Mouse (Mus musculus) hindbrain, embryonic 14.5 days (tissue): ENCODE data around the gene Pdzrn4. TPM values are rescaled to one million over a fixed set of nuclear protein-coding genes. Genes with fewer than 3 reads are reported as not detected.

Experiments
- ATAC-seq: fragments of 200-750 bp; cut with Nextera tagmentation; 2 replicates; pipeline ENCODE4 v1.8.0; 2017; ENCODE audit warnings: moderate number of reproducible peaks, mild to moderate bottlenecking, moderate TSS enrichment, moderate library complexity; ENCODE audit not compliant: low FRiP score
- DNase-seq: peaks from one replicate; pipeline ENCODE4 v3.0.0-alpha.2; 2015; ENCODE audit warnings: low spot score
- H3K27ac ChIP-seq: fragments of 300-500 bp; sonication (generic); 2 replicates; pipeline ENCODE4 v1.5.1; 2014; ENCODE audit warnings: mild to moderate bottlenecking, moderate library complexity
- H3K27me3 ChIP-seq: fragments of 300-500 bp; sonication (generic); 2 replicates; pipeline ENCODE4 v1.6.1; 2014; ENCODE audit warnings: mild to moderate bottlenecking, low read length, mixed read lengths; ENCODE audit not compliant: control insufficient read depth, insufficient read depth
- H3K36me3 ChIP-seq: fragments of 300-500 bp; sonication (generic); replicated peaks from 2 replicates; pipeline ENCODE4 v1.6.1; 2014; ENCODE audit not compliant: control insufficient read depth, insufficient read depth
- H3K4me1 ChIP-seq: fragments of 300-500 bp; sonication (generic); replicated peaks from 2 replicates; pipeline ENCODE4 v1.6.1; 2014; ENCODE audit warnings: antibody characterized with exemption, low read length, mixed read lengths; ENCODE audit not compliant: control insufficient read depth, insufficient read depth
- H3K4me2 ChIP-seq: fragments of 300-500 bp; sonication (generic); replicated peaks from 2 replicates; pipeline ENCODE4 v1.6.1; 2014; ENCODE audit warnings: mild to moderate bottlenecking, moderate library complexity
- H3K4me3 ChIP-seq: fragments of 300-500 bp; sonication (generic); replicated peaks from 2 replicates; pipeline ENCODE4 v1.5.1; 2014; ENCODE audit warnings: mild to moderate bottlenecking, low read length
- H3K9ac ChIP-seq: fragments of 300-500 bp; sonication (generic); 2 replicates; pipeline ENCODE4 v1.6.1; 2014
- H3K9me3 ChIP-seq: fragments of 300-500 bp; sonication (generic); 2 replicates; pipeline ENCODE4 v1.6.1; 2016; ENCODE audit warnings: low read length; ENCODE audit not compliant: control insufficient read depth
- WGBS: fragments of 180-500 bp; shearing (Covaris S2); extraction: QIAGEN DNeasy Blood & Tissue Kit; methylation state at CpG from one replicate; pipeline ENCODE4 v1.1.7; 2014; 5-methylcytosine and 5-hydroxymethylcytosine counted together
- polyA plus RNA-seq: library from polyadenylated mRNA; unstranded; fragments of >200 nt; fragmentation: Nextera tagmentation; extraction: Ambion mirVana; gene quantifications from 2 replicates; pipeline ENCODE4 v1.2.1, GENCODE M21; 2014

Pdzrn4 gene
- polyA plus RNA-seq, 1 experiment from 2014 or later = 33.5 TPM

DNA sequence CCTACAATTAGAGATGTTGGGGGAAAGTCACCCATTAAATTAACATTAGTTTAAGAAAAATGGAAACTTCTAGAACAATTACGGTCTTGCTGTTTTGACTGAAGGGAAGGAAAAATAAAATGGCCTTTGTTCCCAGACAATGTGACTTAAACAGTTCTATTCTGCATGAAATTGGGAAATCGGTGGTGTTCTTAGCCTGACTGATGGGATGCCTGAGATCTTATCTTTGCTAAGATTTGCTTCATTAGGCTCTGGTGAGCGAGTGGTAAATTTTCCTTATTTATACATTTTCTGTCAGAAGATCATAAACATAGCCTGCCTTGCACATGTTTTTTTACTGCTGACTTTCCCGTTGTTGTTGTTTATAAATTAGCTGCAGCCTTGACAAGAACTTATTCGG lies 225.6 kb downstream of the Pdzrn4 start:
- ATAC-seq (no peak), DNase-seq (no peak)
- Histone ChIP-seq H3K4me2 (no peak overlapping the region), H3K27ac (peak overlapping the region; percentile 72), H3K27me3 (no peaks in the 10 kb centered on the region), H3K36me3 (no peaks in the 10 kb centered on the region), H3K4me1 (0 out of 2 replicates have a peak, but pooled peaks cover 9% of the 10 kb centered on the region), H3K9me3 (no peaks in the 10 kb centered on the region), H3K9ac (no peak overlapping the region), H3K4me3 (no peak overlapping the region)
- WGBS = 53% methylated on average over 5 of the region's 5 CpGs

DNA sequence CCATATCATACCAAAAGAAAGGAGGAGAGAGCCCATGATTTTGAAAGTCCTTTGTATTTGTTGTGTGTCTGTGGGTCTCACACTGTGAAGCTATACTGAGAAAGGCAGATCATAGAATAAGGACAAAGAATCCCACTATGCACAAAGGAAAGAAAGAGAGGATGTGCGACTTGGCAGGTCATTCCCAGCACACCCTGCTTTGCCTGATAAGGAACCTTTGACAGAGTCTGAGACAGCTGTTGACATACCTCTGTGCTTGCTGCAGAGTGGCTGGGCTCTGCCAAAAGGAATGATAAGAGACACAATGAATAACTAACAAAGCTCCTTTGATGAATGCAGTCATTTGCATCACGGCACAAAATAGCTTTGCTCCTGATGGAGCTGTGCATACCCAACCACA lies 232.5 kb downstream of the Pdzrn4 start:
- Histone ChIP-seq H3K9ac (no peak overlapping the region), H3K36me3 (no peaks in the 10 kb centered on the region), H3K27ac (0 out of 2 replicates have a peak overlapping the region, but pooled peaks have one; percentile 51), H3K27me3 (no peaks in the 10 kb centered on the region), H3K9me3 (no peaks in the 10 kb centered on the region), H3K4me1 (peaks cover 16% of the 10 kb centered on the region), H3K4me3 (no peak overlapping the region), H3K4me2 (no peak overlapping the region)
- DNase-seq (peak; percentile 36), ATAC-seq (no peak)
- 17% methylated on average over 2 of the region's 2 CpGs for WGBS

DNA sequence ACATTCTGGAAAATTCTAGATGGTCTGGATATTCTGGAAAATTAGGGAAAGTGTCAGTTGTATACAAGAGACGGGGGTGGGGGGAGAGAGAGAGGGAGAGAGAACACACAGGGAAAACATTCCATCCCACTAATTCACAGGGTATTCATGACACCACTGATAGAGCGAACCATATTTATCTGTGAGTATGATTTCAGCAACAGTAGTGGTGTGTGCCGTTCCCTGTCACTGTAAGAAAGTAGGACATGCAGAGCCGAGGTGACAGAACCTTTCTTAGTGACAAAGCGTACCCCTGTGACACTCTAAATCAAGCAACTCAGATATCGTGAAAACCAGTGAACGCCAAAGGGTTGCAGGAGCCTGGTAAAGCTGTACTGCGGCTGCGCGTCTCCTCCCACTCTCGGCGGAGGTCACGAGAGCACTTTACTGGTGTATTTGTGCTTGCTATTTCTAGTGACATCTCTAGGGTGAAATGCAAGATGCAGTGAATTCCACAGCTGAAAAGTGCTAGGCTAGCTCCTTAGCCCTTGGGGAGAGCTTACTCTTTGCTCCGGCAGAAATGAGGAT lies 237.4 kb downstream of the Pdzrn4 start:
- DNase-seq (no peak), ATAC-seq (no peak)
- Histone ChIP-seq H3K27me3 (no peaks in the 10 kb centered on the region), H3K4me3 (no peak overlapping the region), H3K4me1 (peaks cover 4% of the 10 kb centered on the region), H3K4me2 (no peak overlapping the region), H3K9ac (no peak overlapping the region), H3K27ac (0 out of 2 replicates have a peak overlapping the region, but pooled peaks have one; percentile 41), H3K9me3 (no peaks in the 10 kb centered on the region), H3K36me3 (no peaks in the 10 kb centered on the region)
- 82% methylated on average over 14 of the region's 14 CpGs for WGBS

DNA sequence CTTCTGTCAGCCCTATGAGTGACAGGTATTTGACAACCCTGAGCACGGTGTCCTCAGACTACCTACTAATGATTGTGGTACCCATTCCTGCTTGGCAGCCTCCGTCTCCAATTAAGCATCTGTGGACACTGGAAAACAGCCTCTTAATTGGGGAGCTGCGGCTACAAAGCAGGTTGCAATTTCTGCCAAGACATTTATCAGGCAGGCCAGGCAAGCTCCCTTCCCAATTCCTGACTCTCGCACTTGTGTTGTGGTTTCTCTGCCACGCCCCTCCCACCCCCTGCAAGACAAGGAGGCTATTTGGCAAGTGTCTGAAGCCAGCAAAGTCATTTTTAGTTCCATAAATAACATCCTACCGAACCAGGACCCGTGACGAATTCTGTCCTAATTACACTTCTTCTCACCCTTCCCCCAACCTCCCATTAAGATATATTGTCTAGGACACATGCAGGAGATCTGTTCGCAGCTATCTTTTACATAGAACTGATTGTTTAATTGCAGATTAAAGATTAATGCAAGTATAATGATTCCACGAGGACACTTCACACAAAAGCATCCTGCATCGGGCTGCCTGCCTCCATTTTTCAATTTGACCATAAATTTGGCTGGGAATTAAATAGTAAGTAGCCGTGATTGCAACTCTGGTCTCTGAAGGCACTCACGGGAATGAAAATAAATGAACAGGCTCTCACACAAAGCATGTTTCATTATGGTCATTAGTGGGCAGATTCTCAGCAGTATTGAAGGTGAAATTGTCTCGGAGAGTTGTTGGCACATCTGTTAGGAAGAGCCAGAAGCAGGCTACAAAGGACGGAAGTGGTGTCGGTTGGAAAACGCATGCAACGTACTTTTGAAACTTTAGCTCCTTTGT lies 243.8 kb downstream of the Pdzrn4 start:
- H3K9ac ChIP-seq = peak overlapping the region; percentile 17
- H3K9me3 ChIP-seq = no peaks in the 10 kb centered on the region
- peak; percentile 75; the same call in 1 of the 2 replicates for ATAC-seq
- H3K4me2 ChIP-seq = peak overlapping the region; percentile 40
- H3K4me3 ChIP-seq = no peak overlapping the region
- H3K27me3 ChIP-seq = no peaks in the 10 kb centered on the region
- peak; percentile 65 for DNase-seq
- H3K36me3 ChIP-seq = no peaks in the 10 kb centered on the region
- peak overlapping the region; percentile 69 for H3K27ac ChIP-seq
- peaks cover 16% of the 10 kb centered on the region for H3K4me1 ChIP-seq
- 33% methylated on average over 18 of the region's 18 CpGs for whole genome bisulfite sequencing

DNA sequence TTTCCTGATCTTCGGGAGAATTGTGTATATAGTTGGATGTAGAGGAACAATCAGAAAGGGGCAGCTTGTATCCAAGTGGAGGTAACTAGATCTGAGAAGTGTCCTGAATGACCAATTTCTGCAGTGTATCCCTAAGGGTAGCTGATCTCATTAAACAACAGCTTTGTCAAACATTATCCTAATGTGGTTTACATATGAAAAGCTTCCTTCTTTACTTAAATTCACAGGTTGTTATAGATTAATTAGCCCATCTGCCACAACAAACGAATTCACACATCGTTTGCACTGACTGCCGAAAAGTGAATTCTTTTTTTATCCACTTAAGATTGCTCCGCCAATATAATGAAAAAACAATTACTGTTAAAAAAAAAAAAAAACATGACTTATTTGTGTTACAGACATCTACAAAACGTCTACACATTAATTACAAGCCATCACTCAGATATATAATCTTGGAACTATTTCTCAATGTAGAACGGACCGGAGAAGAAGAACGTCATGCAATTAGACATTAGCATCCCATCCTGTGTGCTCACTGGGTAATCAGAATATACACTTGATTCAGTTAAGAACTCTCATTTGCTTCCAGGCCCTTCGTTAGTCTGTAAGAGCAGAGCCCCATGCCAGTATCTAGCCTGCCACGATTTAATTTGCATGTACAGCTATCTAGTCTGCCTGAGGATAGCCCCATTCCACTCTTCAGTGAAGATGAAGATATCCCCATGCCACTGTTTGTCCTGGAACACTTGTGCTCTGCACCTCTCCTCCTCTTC lies 274.8 kb downstream of the Pdzrn4 start:
- 68% methylated on average over 11 of the region's 11 CpGs for WGBS
- ATAC-seq = no peak
- H3K36me3 ChIP-seq = no peaks in the 10 kb centered on the region
- DNase-seq = no peak
- H3K27me3 ChIP-seq = no peaks in the 10 kb centered on the region
- no peak overlapping the region for H3K9ac ChIP-seq
- no peak overlapping the region for H3K27ac ChIP-seq
- H3K4me1 ChIP-seq = no peaks in the 10 kb centered on the region
- H3K9me3 ChIP-seq = no peaks in the 10 kb centered on the region
- no peak overlapping the region for H3K4me2 ChIP-seq
- H3K4me3 ChIP-seq = no peak overlapping the region

DNA sequence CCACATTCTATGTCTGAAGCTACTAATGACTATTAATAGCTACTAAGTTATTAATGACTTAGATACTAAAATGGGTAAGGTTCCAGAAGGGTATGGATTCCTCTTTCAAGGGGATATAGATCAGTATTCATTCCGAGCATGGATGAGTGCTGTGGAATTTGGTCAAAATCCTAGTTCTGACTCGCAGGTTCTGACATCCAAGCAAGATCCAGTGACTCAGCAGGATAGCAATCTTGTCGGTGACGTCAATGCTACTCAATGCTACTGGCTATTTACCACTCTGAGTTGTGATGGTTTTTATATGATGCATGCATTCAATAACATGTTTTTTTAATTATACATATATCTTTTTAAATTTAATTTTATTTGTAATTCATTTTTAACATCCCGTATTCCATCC lies 279.4 kb downstream of the Pdzrn4 start:
- Histone ChIP-seq H3K27ac (no peak overlapping the region), H3K4me2 (no peak overlapping the region), H3K27me3 (no peaks in the 10 kb centered on the region), H3K4me1 (no peaks in the 10 kb centered on the region), H3K9me3 (no peaks in the 10 kb centered on the region), H3K4me3 (no peak overlapping the region), H3K9ac (no peak overlapping the region), H3K36me3 (no peaks in the 10 kb centered on the region)
- DNase-seq (no peak), ATAC-seq (no peak)
- WGBS = 83% methylated on average over 5 of the region's 5 CpGs

DNA sequence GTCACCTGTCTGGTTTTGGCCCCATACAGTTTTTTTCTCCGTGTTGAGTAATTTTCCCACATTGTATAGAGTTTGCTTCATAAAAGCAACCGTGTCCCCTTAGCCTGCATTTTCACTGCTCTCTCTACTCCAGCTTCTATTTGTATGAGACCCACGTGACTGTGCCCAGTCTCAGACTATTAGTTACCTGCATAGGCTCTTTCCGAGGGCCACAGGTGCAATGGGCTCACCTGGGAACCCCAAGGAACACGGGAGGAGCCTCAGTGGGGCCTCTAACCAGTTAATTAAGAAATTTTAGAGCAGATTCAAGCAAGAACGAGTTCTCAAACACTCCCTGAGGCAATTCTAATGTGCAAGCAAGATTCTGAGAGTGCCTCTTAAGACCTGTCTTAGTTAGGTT lies 281.7 kb downstream of the Pdzrn4 start:
- Histone ChIP-seq H3K27ac (no peak overlapping the region), H3K9ac (no peak overlapping the region), H3K27me3 (no peaks in the 10 kb centered on the region), H3K9me3 (no peaks in the 10 kb centered on the region), H3K4me3 (no peak overlapping the region), H3K4me1 (no peaks in the 10 kb centered on the region), H3K36me3 (no peaks in the 10 kb centered on the region), H3K4me2 (no peak overlapping the region)
- DNase-seq (no peak), ATAC-seq (no peak)
- 74% methylated on average over 6 of the region's 6 CpGs for WGBS

DNA sequence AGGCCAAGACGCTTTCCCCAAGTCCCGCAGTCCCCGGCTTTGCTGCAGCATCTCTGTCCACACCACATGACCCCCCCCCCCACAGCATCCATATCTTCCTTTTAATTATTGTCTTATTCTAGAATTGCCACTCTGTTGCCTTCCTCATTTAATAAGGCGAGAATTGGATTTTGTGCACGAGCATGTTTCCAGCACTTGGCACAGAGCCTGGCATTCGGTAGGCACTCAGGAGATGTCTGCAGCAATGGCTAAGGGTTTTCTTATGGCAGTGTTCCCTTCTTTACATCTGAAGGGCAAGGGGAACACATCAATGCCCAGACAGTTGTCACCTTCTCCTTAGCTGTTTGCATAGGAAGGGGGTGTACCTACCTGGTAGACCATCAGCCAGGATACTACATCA lies 282.9 kb downstream of the Pdzrn4 start:
- H3K9me3 ChIP-seq = no peaks in the 10 kb centered on the region
- WGBS = 79% methylated on average over 6 of the region's 6 CpGs
- H3K4me3 ChIP-seq = no peak overlapping the region
- ATAC-seq = no peak
- H3K9ac ChIP-seq = no peak overlapping the region
- H3K27ac ChIP-seq = no peak overlapping the region
- no peak overlapping the region for H3K4me2 ChIP-seq
- no peak for DNase-seq
- H3K27me3 ChIP-seq = no peaks in the 10 kb centered on the region
- H3K4me1 ChIP-seq = no peaks in the 10 kb centered on the region
- H3K36me3 ChIP-seq = no peaks in the 10 kb centered on the region

DNA sequence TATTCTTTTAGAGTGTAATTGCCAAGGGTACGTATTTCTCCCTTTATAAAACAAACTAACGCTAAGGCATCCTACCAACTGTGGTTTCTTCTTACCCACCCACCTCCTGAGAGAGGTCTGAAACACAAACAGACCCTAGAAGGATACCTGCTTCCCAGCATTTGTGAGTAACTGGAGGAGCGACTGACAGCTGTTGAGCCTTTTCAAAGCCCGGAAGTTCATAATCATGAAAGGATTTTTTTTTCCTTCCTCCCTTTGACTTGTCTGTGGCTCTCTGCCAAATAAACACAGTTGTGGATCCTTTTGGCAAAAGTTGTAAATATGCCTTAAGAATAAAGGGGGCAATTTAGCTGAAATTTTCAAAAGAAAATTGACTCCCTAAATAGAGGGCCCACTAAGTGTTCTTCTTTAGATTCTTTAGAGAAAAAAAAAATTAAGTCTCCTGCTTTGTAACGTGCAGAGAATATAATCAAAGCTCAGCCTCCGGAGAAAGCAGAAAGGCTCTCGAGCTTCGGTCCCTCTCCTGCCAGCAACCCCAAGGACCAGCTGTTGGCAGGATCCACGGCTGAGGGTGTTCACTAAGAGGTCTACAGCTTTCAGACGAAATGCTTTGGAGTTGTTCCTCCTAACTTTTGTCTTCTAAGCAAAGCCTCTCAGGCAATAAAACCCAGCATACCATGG lies 299.7 kb downstream of the Pdzrn4 start:
- ATAC-seq = no peak
- H3K27me3 ChIP-seq = no peaks in the 10 kb centered on the region
- 43% methylated on average over 10 of the region's 10 CpGs for WGBS
- no peak for DNase-seq
- H3K4me1 ChIP-seq = 0 out of 2 replicates have a peak, but pooled peaks cover 3% of the 10 kb centered on the region
- H3K36me3 ChIP-seq = no peaks in the 10 kb centered on the region
- no peak overlapping the region for H3K9ac ChIP-seq
- H3K4me2 ChIP-seq = no peak overlapping the region
- no peak overlapping the region for H3K4me3 ChIP-seq
- no peak overlapping the region for H3K27ac ChIP-seq
- H3K9me3 ChIP-seq = no peaks in the 10 kb centered on the region
